Comparison of ENCODE assay signal across 8 mouse cellular contexts in the genomic region with DNA sequence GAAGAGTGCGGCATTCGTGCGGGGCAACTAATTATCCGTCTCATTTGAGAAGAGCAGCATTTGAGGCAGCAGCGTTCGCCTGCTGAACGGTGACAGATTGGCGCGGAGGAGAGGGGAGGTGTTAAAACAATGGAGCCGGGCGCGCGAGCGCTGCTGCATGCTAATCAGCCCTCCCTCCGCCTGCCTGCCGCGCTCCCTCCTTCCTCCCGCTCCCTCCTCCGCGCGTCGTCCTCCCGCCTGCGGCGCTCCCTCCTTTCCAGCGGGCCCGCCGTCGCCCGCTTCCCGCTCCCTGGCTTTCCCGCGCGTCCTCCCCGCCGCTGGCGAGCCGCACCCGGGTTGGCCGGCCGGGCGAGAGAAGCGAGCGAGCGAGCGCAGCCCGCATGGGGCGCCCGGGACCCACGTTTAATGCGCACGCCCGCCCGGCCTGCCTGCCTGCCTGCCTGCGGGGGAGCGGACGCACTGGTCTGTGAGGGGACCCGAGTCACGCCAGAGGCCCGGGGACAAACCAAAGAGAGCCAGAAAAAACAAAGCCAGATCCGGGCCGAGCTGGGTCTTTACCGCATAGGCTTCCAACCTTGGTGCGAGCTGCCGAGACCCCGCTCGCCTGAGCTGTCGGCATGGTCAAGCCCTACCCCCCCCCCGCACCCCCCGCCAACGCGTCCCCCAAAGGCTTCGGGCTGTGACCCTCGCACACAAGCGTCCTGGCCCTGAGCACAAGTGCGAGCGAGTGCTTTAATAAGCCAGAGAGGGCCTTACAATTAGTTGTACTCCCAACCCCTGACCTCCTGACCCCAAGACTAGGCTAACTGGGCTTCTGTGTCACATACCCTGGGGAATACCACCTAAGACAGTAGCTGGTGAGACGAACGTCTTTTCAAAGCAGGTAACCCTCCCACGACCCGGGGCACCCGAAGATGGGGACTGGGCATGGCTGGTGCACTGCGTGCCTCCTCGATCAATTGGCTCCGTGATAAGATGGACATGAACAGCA. TPM values are rescaled to one million over a fixed set of nuclear protein-coding genes. Genes with fewer than 3 reads are reported as not detected.
A peak's percentile ranks its signal among the peaks of the same experiment; 100 is the strongest.
DNase-seq lines count a peak whose midpoint lies in the region; ATAC-seq and TF ChIP-seq lines count a peak whose summit lies in the region.

No protein-coding gene starts in this region.

- H3K27ac ChIP-seq in forebrain, embryonic 10.5 days: peak overlapping the region; percentile 91
- no peak overlapping the region for H3K27ac ChIP-seq in heart, postnatal 0 days (ENCODE audit: low read depth)
- no peak overlapping the region for H3K27ac ChIP-seq in liver, embryonic 13.5 days
- H3K27ac ChIP-seq in neural tube, embryonic 12.5 days: peak overlapping the region; percentile 75

- H3K4me1 ChIP-seq in forebrain, embryonic 10.5 days: peaks cover 28% of the 10 kb centered on the region
- 0 out of 2 replicates have a peak, but pooled peaks cover 2% of the 10 kb centered on the region for H3K4me1 ChIP-seq in heart, postnatal 0 days (ENCODE audit: control insufficient read depth, insufficient read depth)
- H3K4me1 ChIP-seq in liver, embryonic 13.5 days (replicated peaks): peaks cover 23% of the 10 kb centered on the region
- peaks cover 7% of the 10 kb centered on the region; the same call in 1 of the 2 replicates for H3K4me1 ChIP-seq in neural tube, embryonic 12.5 days

- H3K4me2 ChIP-seq in heart, postnatal 0 days (ENCODE audit: low read depth, low read length): peak overlapping the region; percentile 97
- H3K4me2 ChIP-seq in liver, embryonic 13.5 days: peak overlapping the region; percentile 85
- peak overlapping the region; percentile 92 for H3K4me2 ChIP-seq in neural tube, embryonic 12.5 days (replicated peaks)

- no peak for TF ChIP-seq CTCF in heart, postnatal 0 days (IDR thresholded peaks at IDR 0.05; ENCODE audit: low read depth)

- no peak for TF ChIP-seq EP300 in heart, postnatal 0 days (IDR thresholded peaks at IDR 0.05; ENCODE audit: low read depth)

- WGBS in forebrain, embryonic 10.5 days: under 1% methylated on average over 70 of the region's 85 CpGs
- WGBS in heart, postnatal 0 days: 5% methylated on average over 73 of the region's 85 CpGs
- 3% methylated on average over 77 of the region's 85 CpGs for WGBS in liver, embryonic 13.5 days (ENCODE audit: insufficient replicate concordance)
- WGBS in neural tube, embryonic 12.5 days: under 1% methylated on average over 85 of the region's 85 CpGs

- ATAC-seq in heart, postnatal 0 days (ENCODE audit: insufficient read depth, low read depth): peak; percentile 74
- ATAC-seq in liver, embryonic 13.5 days (ENCODE audit: low read depth): peak; percentile 85
- peak; percentile 90 for ATAC-seq in neural tube, embryonic 12.5 days (ENCODE audit: low FRiP score, low read depth)

- DNase-seq in ES-CJ7 (ENCODE audit: low read depth, low spot score): peak; percentile 47
- DNase-seq in c-Kit-positive CD71-positive TER-119-negative erythroid progenitor cells, embryonic 14.5 days (ENCODE audit: low read depth): peak; percentile 50
- DNase-seq in forebrain, embryonic 10.5 days (ENCODE audit: extremely low spot score, low spot score): peak; percentile 70
- DNase-seq in heart, postnatal 0 days (ENCODE audit: low spot score): peak; percentile 49
- DNase-seq in kidney, postnatal 36 days: peak; percentile 37 to 66
- peak; percentile 45 for DNase-seq in liver, embryonic 13.5 days
- peak; percentile 62 for DNase-seq in testis, postnatal 10 days (ENCODE audit: low spot score)

- H3K9ac ChIP-seq in heart, postnatal 0 days (replicated peaks; ENCODE audit: low read depth, low read length): peak overlapping the region; percentile 55
- H3K9ac ChIP-seq in liver, embryonic 13.5 days: peak overlapping the region; percentile 64
- H3K9ac ChIP-seq in neural tube, embryonic 12.5 days: peak overlapping the region; percentile 76

- no peaks in the 10 kb centered on the region for H3K36me3 ChIP-seq in forebrain, embryonic 10.5 days (replicated peaks)
- H3K36me3 ChIP-seq in heart, postnatal 0 days (replicated peaks; ENCODE audit: control insufficient read depth, insufficient read depth, low read length): 0 out of 2 replicates have a peak, but pooled peaks cover 3% of the 10 kb centered on the region
- peaks cover 2% of the 10 kb centered on the region; the same call in 1 of the 2 replicates for H3K36me3 ChIP-seq in liver, embryonic 13.5 days
- H3K36me3 ChIP-seq in neural tube, embryonic 12.5 days: no peaks in the 10 kb centered on the region

- no peaks in the 10 kb centered on the region for H3K9me3 ChIP-seq in forebrain, embryonic 10.5 days
- no peaks in the 10 kb centered on the region for H3K9me3 ChIP-seq in heart, postnatal 0 days (replicated peaks; ENCODE audit: control insufficient read depth, low read length)
- no peaks in the 10 kb centered on the region for H3K9me3 ChIP-seq in liver, embryonic 13.5 days (replicated peaks)
- H3K9me3 ChIP-seq in neural tube, embryonic 12.5 days: no peaks in the 10 kb centered on the region

- peak overlapping the region; percentile 68 for H3K4me3 ChIP-seq in forebrain, embryonic 10.5 days
- H3K4me3 ChIP-seq in heart, postnatal 0 days (ENCODE audit: low read depth, low read length): peak overlapping the region; percentile 65
- H3K4me3 ChIP-seq in liver, embryonic 13.5 days (replicated peaks): peak overlapping the region; percentile 60
- H3K4me3 ChIP-seq in neural tube, embryonic 12.5 days: peak overlapping the region; percentile 56

- H3K27me3 ChIP-seq in forebrain, embryonic 10.5 days (ENCODE audit: poor library complexity, severe bottlenecking): peaks cover 46% of the 10 kb centered on the region
- H3K27me3 ChIP-seq in heart, postnatal 0 days (ENCODE audit: control insufficient read depth, insufficient read depth, low read length): no peaks in the 10 kb centered on the region
- H3K27me3 ChIP-seq in liver, embryonic 13.5 days: peaks cover 39% of the 10 kb centered on the region
- no peaks in the 10 kb centered on the region for H3K27me3 ChIP-seq in neural tube, embryonic 12.5 days (replicated peaks)

RNA-seq across cellular contexts. Expression of gene Psmd14, which starts 54.8 kb away (rescaled TPM):
- 287 and 291 TPM in 2 replicates for polyA plus RNA-seq in forebrain, embryonic 10.5 days (2016; fragmentation: Nextera tagmentation; extraction: Ambion mirVana)
- total RNA-seq in heart, postnatal 0 days (2014; rRNA removed; ENCODE audit: low replicate concordance): 84.5 and 92.5 TPM in 2 replicates
- polyA plus RNA-seq in heart, postnatal 0 days (2015; fragmentation: Nextera tagmentation; extraction: Ambion mirVana): 115 TPM in 2 replicates
- 166 and 184 TPM in 2 replicates for polyA plus RNA-seq in liver, embryonic 13.5 days (2015; fragmentation: Nextera tagmentation; extraction: Ambion mirVana)
- polyA plus RNA-seq in neural tube, embryonic 12.5 days (2016; fragmentation: Nextera tagmentation; extraction: Ambion mirVana): 226 and 227 TPM in 2 replicates

Comparison
In these comparisons a context has a peak if more than half of its experiments do, and no peak if none do; other contexts are left out.
1. H3K27ac ChIP-seq: peak in forebrain, embryonic 10.5 days (single experiment) and neural tube, embryonic 12.5 days (single experiment); none in heart, postnatal 0 days (single experiment) and liver, embryonic 13.5 days (single experiment).
2. Peak in every context shown above with its lines, with median percentiles within 50 percentile points of each other: DNase-seq, H3K4me3 ChIP-seq, ATAC-seq, H3K4me2 ChIP-seq and H3K9ac ChIP-seq.